Mouse (Mus musculus): ENCODE results near the gene AW549877. TPM values are rescaled to one million over a fixed set of nuclear protein-coding genes. Genes with fewer than 3 reads are reported as not detected.
A peak's percentile ranks its signal among the peaks of the same experiment; 100 is the strongest.

Gene AW549877
- total RNA-seq, 2 experiments from 2014 or later, result 53.3 to 57.5 TPM

GRCm38 (mm10) chr15:3984876-3985275, 10.7 kb downstream of the AW549877 start:
- DNase-seq, result peak; percentile 47 to 53

GRCm38 (mm10) chr15:3982732-3983131, 12.8 kb downstream of the AW549877 start:
- no peak for DNase-seq

- DNase-seq, result no peak
Observed at GRCm38 (mm10) chr15:3979871-3980270, 15.7 kb downstream of the AW549877 start.

GRCm38 (mm10) chr15:3979061-3979848, 16.3 kb downstream of the AW549877 start, which contains the start of gene Fbxo4:
TSS of gene Fbxo4 (minus strand) at chr15:3979573.
- peak; percentile 94 to 95 for DNase-seq

- no peak for DNase-seq
Observed at GRCm38 (mm10) chr15:3978279-3978678, 17.3 kb downstream of the AW549877 start.

- DNase-seq, result no peak
Observed at GRCm38 (mm10) chr15:3973300-3973699, 22.2 kb downstream of the AW549877 start.

- DNase-seq, result no peak
Observed at GRCm38 (mm10) chr15:3970193-3970592, 25.4 kb downstream of the AW549877 start.

GRCm38 (mm10) chr15:3969743-3970142, 25.8 kb downstream of the AW549877 start:
- no peak for DNase-seq

- peak; percentile 35 to 62 for DNase-seq
Observed at GRCm38 (mm10) chr15:3962251-3962650, 33.3 kb downstream of the AW549877 start.

GRCm38 (mm10) chr15:3960094-3960493, 35.5 kb downstream of the AW549877 start:
- DNase-seq, result no peak

- peak; percentile 57 to 70 for DNase-seq
Observed at GRCm38 (mm10) chr15:3957982-3958381, 37.6 kb downstream of the AW549877 start.

GRCm38 (mm10) chr15:3954971-3955370, 40.6 kb downstream of the AW549877 start:
- DNase-seq, result peak; percentile 55 to 58

- no peak for DNase-seq
Observed at GRCm38 (mm10) chr15:3938132-3938531, 57.4 kb downstream of the AW549877 start.

- DNase-seq, result no peak
Observed at GRCm38 (mm10) chr15:3936056-3936455, 59.5 kb downstream of the AW549877 start.

- no peak for DNase-seq
Observed at GRCm38 (mm10) chr15:3933466-3933865, 62.1 kb downstream of the AW549877 start.

Other genes with a start within 250 kb of the AW549877 start
- 10 to 100 TPM; 17.0 to 27.6 TPM for gene Fbxo4, start 16.2 kb downstream of the AW549877 start, total RNA-seq (2021)
- gene Oxct1, start 30.6 kb upstream of the AW549877 start, total RNA-seq (2021), result 100 to 1,000 TPM; 137 to 207 TPM

Data from adrenal gland, postnatal 36 days (tissue).